Mouse (Mus musculus) MEL (cell line): ENCODE results near the gene Mydgf. TPM values are rescaled to one million over a fixed set of nuclear protein-coding genes. Genes with fewer than 3 reads are reported as not detected.

Source experiments
- DNase-seq: peaks from one replicate; pipeline ENCODE4 v3.0.0; 2011; ENCODE audit warnings: low read depth, low spot score
- H3K27ac ChIP-seq: 2 replicates; pipeline ENCODE4 v1.5.1; 2012; ENCODE audit warnings: low read depth, mild to moderate bottlenecking, control low read depth, low read length, moderate library complexity; ENCODE audit not compliant: control insufficient read depth
- H3K27me3 ChIP-seq, 2 experiments: fragments of 150-350 bp in 1 of 2; sonication (generic) in 1 of 2; 2 replicates each; pipeline ENCODE4 v1.6.1; 2012; ENCODE audit warnings: low read length in 2 of 2, mild to moderate bottlenecking in 2 of 2, improper control_type of control experiment in 1 of 2, moderate library complexity in 1 of 2; ENCODE audit not compliant: insufficient read depth in 2 of 2, control insufficient read depth in 1 of 2
- H3K36me3 ChIP-seq, 2 experiments: 2 replicates each; pipeline ENCODE4 v1.6.1; 2012 to 2014; ENCODE audit warnings: low read length in 2 of 2, improper control_type of control experiment in 1 of 2, inconsistent platforms in 1 of 2, mild to moderate bottlenecking in 1 of 2; ENCODE audit not compliant: insufficient read depth in 2 of 2, control insufficient read depth in 1 of 2
- H3K4me1 ChIP-seq, 2 experiments: fragments of 150-350 bp in 1 of 2; sonication (generic) in 1 of 2; 2 replicates each; pipeline ENCODE4 v1.6.1; 2012; ENCODE audit warnings: low read length in 2 of 2, improper control_type of control experiment in 1 of 2, mild to moderate bottlenecking in 1 of 2; ENCODE audit not compliant: insufficient read depth in 2 of 2, control insufficient read depth in 1 of 2
- H3K4me3 ChIP-seq, 2 experiments: fragments of 150-350 bp in 1 of 2; sonication (generic) in 1 of 2; 2 replicates each; pipeline ENCODE4 v1.5.1; 2012; ENCODE audit warnings: low read depth in 2 of 2, low read length in 2 of 2, mild to moderate bottlenecking in 2 of 2, moderate library complexity in 2 of 2, control low read depth in 1 of 2, improper control_type of control experiment in 1 of 2; ENCODE audit not compliant: control insufficient read depth in 1 of 2, insufficient read depth in 1 of 2
- H3K79me2 ChIP-seq: 2 replicates; pipeline ENCODE4 v1.6.1; 2012; ENCODE audit warnings: mild to moderate bottlenecking, low read length, moderate library complexity; ENCODE audit not compliant: control insufficient read depth, poor library complexity, insufficient read depth
- H3K9ac ChIP-seq: 2 replicates; pipeline ENCODE4 v1.6.1; 2012; ENCODE audit warnings: low read depth, mild to moderate bottlenecking, control low read depth, low read length, moderate library complexity; ENCODE audit not compliant: control insufficient read depth, poor library complexity, severe bottlenecking
- H3K9me3 ChIP-seq: fragments of 150-350 bp; sonication (generic); replicated peaks from 2 replicates; pipeline ENCODE4 v1.6.1; 2012; ENCODE audit warnings: mild to moderate bottlenecking, low read length, improper control_type of control experiment, moderate library complexity; ENCODE audit not compliant: insufficient read depth
- BHLHE40 ChIP-seq: IDR thresholded peaks from 2 replicates; pipeline ENCODE4 v1.6.1; 2012; ENCODE audit warnings: low read depth, mild to moderate bottlenecking, inconsistent platforms, low read length, improper control_type of control experiment, borderline replicate concordance
- CHD1 ChIP-seq: IDR thresholded peaks from 2 replicates; pipeline ENCODE4 v1.6.1; 2012; ENCODE audit warnings: low read depth, mild to moderate bottlenecking, inconsistent platforms, low read length, improper control_type of control experiment
- CHD2 ChIP-seq: IDR thresholded peaks from 2 replicates; pipeline ENCODE4 v1.6.1; 2011; ENCODE audit warnings: low read length, improper control_type of control experiment
- CTCF ChIP-seq, 3 experiments: IDR thresholded peaks in 2 of 3; conservative IDR thresholded peaks in 1 of 3; 2 replicates each; pipeline ENCODE4 v1.5.1; 2011 to 2012; ENCODE audit warnings: low read length in 3 of 3, low read depth in 2 of 3, mild to moderate bottlenecking in 2 of 3, improper control_type of control experiment in 1 of 3, inconsistent platforms in 1 of 3, mixed read lengths in 1 of 3, moderate library complexity in 1 of 3; ENCODE audit not compliant: control insufficient read depth in 1 of 3, insufficient read depth in 1 of 3, poor library complexity in 1 of 3, severe bottlenecking in 1 of 3
- E2F4 ChIP-seq: IDR thresholded peaks from 2 replicates; pipeline ENCODE4 v1.6.1; 2011; ENCODE audit warnings: low read depth, low read length, improper control_type of control experiment, borderline replicate concordance
- ELF1 ChIP-seq: IDR thresholded peaks from 2 replicates; pipeline ENCODE4 v1.6.1; 2014; ENCODE audit warnings: low read depth, mild to moderate bottlenecking, inconsistent platforms, low read length, improper control_type of control experiment, moderate library complexity
- EP300 ChIP-seq, 2 experiments: IDR thresholded peaks; 2 replicates each; pipeline ENCODE4 v1.6.1; 2011; ENCODE audit warnings: improper control_type of control experiment in 2 of 2, low read length in 2 of 2, low read depth in 1 of 2, mild to moderate bottlenecking in 1 of 2
- GABPA ChIP-seq: IDR thresholded peaks from 2 replicates; pipeline ENCODE4 v1.6.1; 2012; ENCODE audit warnings: low read depth, mild to moderate bottlenecking, inconsistent platforms, low read length, improper control_type of control experiment, moderate library complexity
- GATA1 ChIP-seq: IDR thresholded peaks from 2 replicates; pipeline ENCODE4 v1.6.1; 2011; ENCODE audit warnings: low read depth, low read length, improper control_type of control experiment
- HCFC1 ChIP-seq: IDR thresholded peaks from 2 replicates; pipeline ENCODE4 v1.6.1; 2012; ENCODE audit warnings: low read depth, mild to moderate bottlenecking, inconsistent platforms, low read length, improper control_type of control experiment, moderate library complexity
- JUND ChIP-seq: IDR thresholded peaks from 2 replicates; pipeline ENCODE4 v1.6.1; 2011; ENCODE audit warnings: low read depth, mild to moderate bottlenecking, improper control_type of control experiment, low read length
- KAT2A ChIP-seq: conservative IDR thresholded peaks from 2 replicates; pipeline ENCODE4 v1.6.1; 2012; ENCODE audit warnings: low read depth, low read length, improper control_type of control experiment, inconsistent platforms
- MAFK ChIP-seq: IDR thresholded peaks from 2 replicates; pipeline ENCODE4 v1.6.1; 2011; ENCODE audit warnings: low read depth, mild to moderate bottlenecking, low read length, improper control_type of control experiment, borderline replicate concordance
- MAX ChIP-seq: IDR thresholded peaks from 2 replicates; pipeline ENCODE4 v1.6.1; 2011; ENCODE audit warnings: low read length, improper control_type of control experiment
- MAZ ChIP-seq: IDR thresholded peaks from 2 replicates; pipeline ENCODE4 v1.6.1; 2012; ENCODE audit warnings: low read depth, mild to moderate bottlenecking, inconsistent platforms, low read length, improper control_type of control experiment
- MEF2A ChIP-seq: IDR thresholded peaks from 2 replicates; pipeline ENCODE4 v1.6.1; 2014; ENCODE audit warnings: low read depth, mild to moderate bottlenecking, inconsistent platforms, low read length, improper control_type of control experiment; ENCODE audit not compliant: poor library complexity, insufficient replicate concordance, severe bottlenecking; ENCODE audit errors: extremely low read depth
- MXI1 ChIP-seq: IDR thresholded peaks from 2 replicates; pipeline ENCODE4 v1.6.1; 2011; ENCODE audit warnings: mild to moderate bottlenecking, low read depth, low read length, improper control_type of control experiment
- MYC ChIP-seq: IDR thresholded peaks from 2 replicates; pipeline ENCODE4 v1.6.1; 2011; ENCODE audit warnings: low read depth, mild to moderate bottlenecking, low read length, improper control_type of control experiment, moderate library complexity
- POLR2AphosphoS2 ChIP-seq: IDR thresholded peaks from 2 replicates; pipeline ENCODE4 v1.6.1; 2011; ENCODE audit warnings: low read length, improper control_type of control experiment
- RAD21 ChIP-seq: IDR thresholded peaks from 2 replicates; pipeline ENCODE4 v1.6.1; 2011; ENCODE audit warnings: mild to moderate bottlenecking, low read depth, low read length, improper control_type of control experiment
- RCOR1 ChIP-seq: IDR thresholded peaks from 2 replicates; pipeline ENCODE4 v1.6.1; 2012; ENCODE audit warnings: low read depth, mild to moderate bottlenecking, inconsistent platforms, low read length, improper control_type of control experiment
- SIN3A ChIP-seq: IDR thresholded peaks from 2 replicates; pipeline ENCODE4 v1.6.1; 2012; ENCODE audit warnings: low read length, improper control_type of control experiment, inconsistent platforms
- SMC3 ChIP-seq: IDR thresholded peaks from 2 replicates; pipeline ENCODE4 v1.6.1; 2011; ENCODE audit warnings: low read depth, low read length, improper control_type of control experiment
- TAL1 ChIP-seq: IDR thresholded peaks from 2 replicates; pipeline ENCODE4 v1.6.1; 2012; ENCODE audit warnings: mild to moderate bottlenecking, inconsistent platforms, low read length, moderate library complexity, mixed read lengths
- TCF12 ChIP-seq: IDR thresholded peaks from 2 replicates; pipeline ENCODE4 v1.6.1; 2014; ENCODE audit warnings: low read depth, mild to moderate bottlenecking, inconsistent platforms, low read length, improper control_type of control experiment, moderate library complexity
- UBTF ChIP-seq: IDR thresholded peaks from 2 replicates; pipeline ENCODE4 v1.6.1; 2012; ENCODE audit warnings: low read depth, mild to moderate bottlenecking, inconsistent platforms, low read length, improper control_type of control experiment, moderate library complexity, borderline replicate concordance; ENCODE audit not compliant: insufficient read depth
- ZC3H11A ChIP-seq: IDR thresholded peaks from 2 replicates; pipeline ENCODE4 v1.6.1; 2012; ENCODE audit warnings: low read depth, mild to moderate bottlenecking, inconsistent platforms, low read length, improper control_type of control experiment
- ZNF384 ChIP-seq: IDR thresholded peaks from 2 replicates; pipeline ENCODE4 v1.6.1; 2012; ENCODE audit warnings: low read depth, mild to moderate bottlenecking, inconsistent platforms, low read length, improper control_type of control experiment
- polyA plus RNA-seq, 2 experiments: library from polyadenylated mRNA; stranded (reverse) in 1 of 2; unstranded in 1 of 2; fragments of >175 nt in 1 of 2; fragments of >200 nt in 1 of 2; gene quantifications; 2 replicates each; pipeline versions ENCODE4 v1.2.1 to v1.2.4; 2012; ENCODE audit warnings: low replicate concordance in 2 of 2, low read depth in 1 of 2; ENCODE audit not compliant: insufficient read length in 2 of 2, insufficient read depth in 1 of 2, missing spikeins in 1 of 2
- total RNA-seq: library from RNA; depleted of rRNA; stranded (reverse); fragments of 300-350 nt; gene quantifications from 2 replicates; pipeline ENCODE4 v1.2.3, GENCODE M21; 2012

The Mydgf gene
- total and polyA plus RNA-seq, 3 experiments: 117 to 137 TPM; not detected in 1

- H3K79me2 ChIP-seq: no peaks in the 10 kb centered on the region
- no peak for TF ChIP-seq BHLHE40
- no peak for TF ChIP-seq CTCF (IDR thresholded peaks at IDR 0.05 in 2 of 3, conservative IDR thresholded peaks at IDR 0.05 in 1 of 3; ENCODE audit: control insufficient read depth in 1 of 3, insufficient read depth in 1 of 3, low read depth in 2 of 3, low read length in 3 of 3, poor library complexity in 1 of 3, severe bottlenecking in 1 of 3)
- no peak for TF ChIP-seq HCFC1
- TF ChIP-seq ZNF384: no peak
- no peak for TF ChIP-seq ZC3H11A
- no peak for TF ChIP-seq UBTF
- no peak for TF ChIP-seq MEF2A
- no peak for TF ChIP-seq MAFK
- no peak for TF ChIP-seq MAZ
- TF ChIP-seq RAD21: no peak
- TF ChIP-seq JUND: no peak
- TF ChIP-seq RCOR1: no peak
- no peak for TF ChIP-seq TCF12
- no peak for DNase-seq
- H3K27ac ChIP-seq: no peak overlapping the region
- no peak overlapping the region for H3K4me3 ChIP-seq
- H3K9me3 ChIP-seq: no peaks in the 10 kb centered on the region
- no peaks in the 10 kb centered on the region for H3K27me3 ChIP-seq
- H3K4me1 ChIP-seq: no peaks in the 10 kb centered on the region
- no peak overlapping the region for H3K9ac ChIP-seq
- H3K36me3 ChIP-seq: no peaks in the 10 kb centered on the region
These were observed 13.1 kb downstream of the Mydgf start for GRCm38 (mm10) chr17:56170636-56171035.

GRCm38 (mm10) chr17:56169830-56170229 lies 13.9 kb downstream of the Mydgf start:
- Histone ChIP-seq H3K9me3 (no peaks in the 10 kb centered on the region), H3K27ac (no peak overlapping the region), H3K79me2 (no peaks in the 10 kb centered on the region), H3K4me3 (no peak overlapping the region), H3K27me3 (no peaks in the 10 kb centered on the region), H3K9ac (no peak overlapping the region), H3K4me1 (peaks cover 0 to 6% of the 10 kb centered on the region in 2 experiments; a peak in 2 of 4 replicates), H3K36me3 (peaks cover 0 to 4% of the 10 kb centered on the region in 2 experiments; a peak in 1 of 4 replicates)
- no peak for TF ChIP-seq BHLHE40
- no peak for TF ChIP-seq ELF1
- no peak for TF ChIP-seq MAX
- TF ChIP-seq SMC3: no peak
- TF ChIP-seq UBTF: no peak
- TF ChIP-seq E2F4: no peak
- TF ChIP-seq CHD2: no peak
- TF ChIP-seq CHD1: no peak
- no peak for TF ChIP-seq EP300 (IDR thresholded peaks at IDR 0.05; ENCODE audit: low read depth in 1 of 2, low read length in 2 of 2)
- TF ChIP-seq MXI1: no peak
- TF ChIP-seq POLR2AphosphoS2: no peak
- no peak for TF ChIP-seq KAT2A
- no peak for TF ChIP-seq MAFK
- TF ChIP-seq GATA1: no peak
- no peak for TF ChIP-seq GABPA
- TF ChIP-seq MYC: no peak
- no peak for TF ChIP-seq SIN3A
- no peak for TF ChIP-seq ZNF384
- TF ChIP-seq CTCF (IDR thresholded peaks at IDR 0.05 in 2 of 3, conservative IDR thresholded peaks at IDR 0.05 in 1 of 3; ENCODE audit: control insufficient read depth in 1 of 3, insufficient read depth in 1 of 3, low read depth in 2 of 3, low read length in 3 of 3, poor library complexity in 1 of 3, severe bottlenecking in 1 of 3): no peak
- no peak for TF ChIP-seq TAL1
- no peak for DNase-seq
